Comparison of ENCODE assay signal across 7 mouse cellular contexts in genomic region chr13:54303071-54303924, GRCm38 (mm10).
DNase-seq lines count a peak whose midpoint lies in the region; ATAC-seq and TF ChIP-seq lines count a peak whose summit lies in the region.

No protein-coding gene starts in this region.

- intact Hi-C loops in left cerebral cortex, postnatal 4 days (cut with DNase I): loop anchor here (10.0 kb wide), 1 partner anchor 72 kb away; the partner anchor contains the start of gene Cplx2

- ATAC-seq in granulocyte monocyte progenitor cell, adult 5-6 weeks (replicated peaks; ENCODE audit: poor library complexity, severe bottlenecking): peak; percentile 45
- ATAC-seq in intestine, postnatal 0 days: peak; percentile 73
- ATAC-seq in midbrain, embryonic 13.5 days: peak; percentile 85

- under 1% methylated on average over 54 of the region's 54 CpGs for whole genome bisulfite sequencing in intestine, postnatal 0 days
- WGBS in midbrain, embryonic 13.5 days: under 1% methylated on average over 42 of the region's 54 CpGs

- H3K9ac ChIP-seq in intestine, postnatal 0 days (ENCODE audit: low read depth, low read length): peak overlapping the region; percentile 91
- H3K9ac ChIP-seq in midbrain, embryonic 13.5 days (replicated peaks): peak overlapping the region; percentile 93

- H3K4me3 ChIP-seq in intestine, postnatal 0 days (ENCODE audit: low read depth, low read length): peak overlapping the region; percentile 82
- peak overlapping the region; percentile 64 for H3K4me3 ChIP-seq in midbrain, embryonic 13.5 days (replicated peaks)

- H3K36me3 ChIP-seq in intestine, postnatal 0 days (ENCODE audit: control insufficient read depth, insufficient read depth): no peaks in the 10 kb centered on the region
- H3K36me3 ChIP-seq in midbrain, embryonic 13.5 days: no peaks in the 10 kb centered on the region

- peak; percentile 89 for DNase-seq in adrenal gland, postnatal 14 days
- DNase-seq in embryo, embryonic 11.5 days (ENCODE audit: low read depth, low spot score): peak; percentile 65
- DNase-seq in left cerebral cortex, postnatal 4 days: peak; percentile 88
- peak; percentile 65 to 68 for DNase-seq in spleen, postnatal 36 days (ENCODE audit: low spot score in 2 of 2)

- H3K4me1 ChIP-seq in intestine, postnatal 0 days (replicated peaks; ENCODE audit: control insufficient read depth, insufficient read depth, low read length): 0 out of 2 replicates have a peak, but pooled peaks cover 3% of the 10 kb centered on the region
- peaks cover 39% of the 10 kb centered on the region for H3K4me1 ChIP-seq in midbrain, embryonic 13.5 days (replicated peaks)

- no peaks in the 10 kb centered on the region for H3K9me3 ChIP-seq in intestine, postnatal 0 days (ENCODE audit: control insufficient read depth)
- no peaks in the 10 kb centered on the region for H3K9me3 ChIP-seq in midbrain, embryonic 13.5 days

- H3K27me3 ChIP-seq in intestine, postnatal 0 days (replicated peaks; ENCODE audit: control insufficient read depth, insufficient read depth, low read length): no peaks in the 10 kb centered on the region
- peaks cover 9% of the 10 kb centered on the region for H3K27me3 ChIP-seq in midbrain, embryonic 13.5 days

- H3K27ac ChIP-seq in intestine, postnatal 0 days (ENCODE audit: low read depth, low read length): peak overlapping the region; percentile 96
- H3K27ac ChIP-seq in midbrain, embryonic 13.5 days: peak overlapping the region; percentile 99

- TF ChIP-seq CTCF in intestine, postnatal 0 days (IDR thresholded peaks at IDR 0.05; ENCODE audit: low read depth): 0 out of 2 replicates have a peak, but pooled peaks have one; percentile 29

- H3K4me2 ChIP-seq in intestine, postnatal 0 days (replicated peaks; ENCODE audit: low read depth): peak overlapping the region; percentile 99
- peak overlapping the region; percentile 81 for H3K4me2 ChIP-seq in midbrain, embryonic 13.5 days (replicated peaks)

Comparison
In these comparisons a context has a peak if more than half of its experiments do, and no peak if none do; other contexts are left out.
1. Peak in every context shown above with its lines: DNase-seq, ATAC-seq, H3K4me3 ChIP-seq and H3K27ac ChIP-seq.